Mouse (Mus musculus): ENCODE measurements around the gene Gm10799.
"Not testable (repeated sequence)": the region's sequence is repeated elsewhere in the genome, so short reads cannot be mapped to it uniquely, and the experiment has no call there.

The Gm10799 gene

DNA sequence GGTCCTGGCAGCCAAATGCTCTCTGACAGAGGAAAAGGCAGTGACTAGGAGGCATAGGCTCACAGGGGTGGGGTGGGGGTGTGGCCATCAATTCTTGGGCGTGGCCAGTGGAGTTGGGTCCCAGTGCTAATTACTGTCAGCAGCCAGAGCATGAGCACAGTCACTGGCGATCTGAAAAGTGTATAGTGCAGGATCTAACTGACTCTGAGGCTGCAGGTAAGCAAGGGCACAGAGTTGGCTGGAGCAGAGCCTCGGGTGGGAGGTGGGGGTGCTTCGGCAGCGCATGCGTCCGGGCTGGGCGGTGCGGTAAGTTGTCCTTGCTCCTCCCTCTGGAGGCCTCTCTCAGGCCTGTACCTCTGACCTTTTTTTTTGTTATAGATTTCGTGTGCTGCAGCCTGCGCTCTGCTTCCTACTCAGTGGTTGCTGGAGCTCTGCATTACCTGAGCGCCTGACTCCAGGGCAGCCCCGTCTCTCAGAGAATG, 1.4 kb upstream of the Gm10799 start, which contains the start of gene Cd59b:
Cd59b (plus strand) TSS at position 146 of the 482 bp plus-strand sequence.
- in situ Hi-C loops (cut with MboI, MseI), result loop anchor here in 1 of 2 experiments (10.0 kb wide), 1 partner anchor 1135 kb away; no protein-coding TSS in a partner anchor

DNA sequence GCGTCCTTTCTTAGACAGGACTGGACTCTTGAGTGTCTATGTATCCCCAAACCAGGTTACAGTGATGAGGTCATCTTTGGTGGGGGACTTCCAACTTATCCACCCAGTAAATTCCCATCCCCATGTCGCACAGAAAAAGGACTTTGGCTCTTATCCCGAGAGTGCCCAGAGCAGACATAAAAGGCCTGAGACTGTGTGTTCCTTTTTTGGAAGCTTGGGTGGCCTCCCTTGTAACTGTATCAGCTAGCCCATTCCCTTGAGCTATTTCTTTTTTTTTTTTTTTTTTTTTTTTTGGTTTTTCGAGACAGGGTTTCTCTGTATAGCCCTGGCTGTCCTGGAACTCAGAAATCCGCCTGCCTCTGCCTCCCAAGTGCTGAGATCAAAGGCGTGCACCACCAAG, 2.8 kb downstream of the Gm10799 start, which contains the start of gene Gm10912:
Gm10912 (plus strand) TSS at position 301 of the 400 bp plus-strand sequence.
- in situ Hi-C loops (cut with MboI, MseI), result not testable (repeated sequence)

DNA sequence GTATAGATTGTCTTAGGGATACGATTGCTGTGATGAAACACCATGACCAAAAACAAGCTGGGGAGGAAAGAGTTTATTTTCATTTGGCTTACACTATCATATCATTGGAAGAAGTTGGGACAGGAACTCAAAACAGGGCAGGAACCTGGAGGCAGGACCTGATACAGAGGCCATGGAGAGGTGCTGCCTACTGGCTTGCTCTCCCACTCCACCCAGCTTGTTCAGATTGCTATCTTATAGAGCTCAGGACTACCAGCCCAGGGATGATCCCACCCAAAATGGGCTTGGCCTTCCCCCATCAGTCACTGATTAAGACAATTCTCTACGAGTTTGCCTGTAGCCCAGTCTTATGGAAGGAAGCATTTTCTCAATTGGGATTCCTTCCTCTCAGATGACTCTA, 4.2 kb downstream of the Gm10799 start:
- in situ Hi-C loops (cut with MboI, MseI), result no loop called here

DNA sequence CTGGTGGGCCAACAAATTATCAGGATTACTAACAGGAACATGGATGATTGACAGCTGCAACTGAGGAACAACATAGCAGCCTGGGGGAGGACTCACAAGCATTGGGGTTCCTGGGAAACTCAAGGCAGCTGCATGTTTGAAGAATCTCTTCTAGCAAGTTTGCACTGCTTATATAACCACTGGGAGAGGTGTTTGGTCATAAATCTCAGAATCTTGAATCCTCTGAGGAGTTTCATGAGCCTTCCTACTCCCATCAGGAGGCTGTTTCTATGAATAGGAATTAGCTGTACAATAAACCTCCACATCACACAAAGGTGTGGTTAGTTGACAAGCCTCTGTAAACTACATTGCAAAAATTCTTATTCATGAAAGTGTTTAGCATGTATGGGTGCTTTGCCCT, 5.7 kb downstream of the Gm10799 start:
- in situ Hi-C loops (cut with MboI, MseI), result no loop called here

DNA sequence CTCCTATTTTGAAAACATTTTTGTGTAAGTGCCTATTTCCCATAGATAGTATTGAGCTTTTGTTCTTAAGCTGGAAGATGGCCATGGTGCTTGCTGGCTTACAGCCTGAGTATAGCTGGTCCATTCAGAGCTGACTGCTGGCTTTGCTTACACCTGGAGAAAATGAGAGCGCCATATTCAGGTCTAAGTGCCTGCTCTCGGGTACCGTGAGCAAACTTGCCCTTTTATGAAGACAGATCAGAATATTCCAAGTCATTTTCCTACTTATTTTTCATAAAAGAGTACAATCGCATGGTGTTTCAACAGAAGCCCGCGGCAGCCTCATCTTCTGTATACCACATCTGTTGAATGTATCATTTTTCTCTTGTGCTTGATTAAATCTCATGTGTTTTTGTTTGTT, 7.4 kb downstream of the Gm10799 start:
- in situ Hi-C loops (cut with MboI, MseI), result no loop called here

DNA sequence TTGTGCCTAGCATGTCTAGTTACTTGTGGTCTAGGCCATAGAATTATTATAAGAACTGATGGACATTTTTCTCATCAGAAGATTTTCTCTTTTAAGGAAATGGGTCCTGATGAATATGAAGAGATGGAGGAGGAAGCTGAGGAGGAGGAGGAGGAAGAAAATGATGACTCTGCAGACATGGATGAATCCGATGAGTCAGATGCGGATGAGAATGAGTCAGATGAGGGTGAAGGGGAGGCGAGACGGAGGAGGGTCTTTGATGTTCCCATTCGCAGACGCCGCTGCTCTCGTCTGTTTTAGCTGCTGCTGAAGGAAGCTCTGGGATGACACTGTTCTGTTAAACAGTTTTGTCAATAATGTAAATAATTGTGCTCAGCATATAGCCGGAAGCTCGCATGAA, 8.6 kb downstream of the Gm10799 start:
- in situ Hi-C loops (cut with MboI, MseI), result no loop called here

DNA sequence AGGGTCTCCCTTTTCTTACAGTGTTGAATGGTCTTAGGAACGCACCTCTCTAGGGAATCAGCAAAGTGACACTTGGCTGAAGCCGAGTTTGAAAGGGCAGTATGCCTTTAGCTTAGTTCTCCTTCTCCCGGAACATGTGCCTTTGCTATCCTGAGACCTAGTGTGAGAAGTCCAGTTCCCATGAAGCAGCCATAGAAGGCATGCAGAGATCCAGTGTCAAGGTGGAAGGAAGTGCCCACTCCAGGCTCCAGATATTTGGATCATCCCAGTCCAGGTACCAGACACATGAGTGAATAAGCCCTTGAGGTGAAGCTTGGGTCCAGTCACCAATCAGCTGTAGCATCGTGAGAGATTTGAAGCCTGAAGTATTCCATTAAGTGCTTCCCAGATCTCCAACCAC, 9.4 kb downstream of the Gm10799 start:
- in situ Hi-C loops (cut with MboI, MseI), result no loop called here

DNA sequence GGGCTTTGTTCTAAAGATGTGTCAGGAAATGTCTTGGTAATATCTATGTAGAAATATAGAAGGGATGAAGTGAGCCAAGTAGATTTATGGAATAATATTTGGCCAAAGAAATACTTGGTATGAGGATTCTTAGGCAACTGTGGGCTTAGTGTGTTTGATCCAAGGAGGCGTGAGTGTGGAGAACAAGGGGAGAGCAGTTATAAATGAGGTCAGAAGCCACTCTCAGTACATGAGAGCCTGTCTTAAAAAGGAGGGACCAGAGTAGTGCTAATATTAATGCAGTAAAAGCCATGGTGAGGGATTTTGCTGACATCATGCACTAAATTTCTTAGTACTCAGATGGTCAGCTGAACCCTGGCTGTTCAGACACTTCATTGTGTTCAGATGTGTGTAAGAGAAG, 10.0 kb downstream of the Gm10799 start:
- in situ Hi-C loops (cut with MboI, MseI), result no loop called here

DNA sequence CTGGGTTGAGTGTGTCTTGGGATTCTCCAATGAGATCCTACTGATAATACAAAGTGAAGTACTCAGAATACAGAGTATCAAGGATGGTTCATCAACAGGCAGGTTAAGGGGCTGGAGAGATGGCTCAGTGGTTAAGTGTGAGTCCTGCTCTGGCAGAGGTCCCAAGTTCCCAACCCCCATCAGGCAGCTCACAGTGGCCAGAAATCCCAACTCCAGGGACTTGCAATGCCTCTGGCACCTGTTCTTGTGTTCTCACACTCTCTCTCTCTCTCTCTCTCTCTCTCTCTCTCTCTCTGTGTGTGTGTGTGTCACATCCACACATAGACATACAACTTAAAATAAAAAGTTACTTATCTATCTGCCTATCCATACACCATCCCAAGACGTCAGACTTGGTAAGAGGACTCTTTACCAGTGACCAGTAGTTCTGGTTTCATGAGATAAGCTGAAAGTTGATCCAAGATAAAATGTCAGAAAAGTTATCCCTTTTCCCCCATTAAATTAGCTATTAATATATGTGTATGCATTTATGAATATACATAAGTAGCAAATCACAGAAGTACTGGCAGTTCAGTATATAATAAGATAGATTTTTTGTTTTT, 23.8 kb downstream of the Gm10799 start:
- in situ Hi-C loops (cut with MboI, MseI), result no loop called here

DNA sequence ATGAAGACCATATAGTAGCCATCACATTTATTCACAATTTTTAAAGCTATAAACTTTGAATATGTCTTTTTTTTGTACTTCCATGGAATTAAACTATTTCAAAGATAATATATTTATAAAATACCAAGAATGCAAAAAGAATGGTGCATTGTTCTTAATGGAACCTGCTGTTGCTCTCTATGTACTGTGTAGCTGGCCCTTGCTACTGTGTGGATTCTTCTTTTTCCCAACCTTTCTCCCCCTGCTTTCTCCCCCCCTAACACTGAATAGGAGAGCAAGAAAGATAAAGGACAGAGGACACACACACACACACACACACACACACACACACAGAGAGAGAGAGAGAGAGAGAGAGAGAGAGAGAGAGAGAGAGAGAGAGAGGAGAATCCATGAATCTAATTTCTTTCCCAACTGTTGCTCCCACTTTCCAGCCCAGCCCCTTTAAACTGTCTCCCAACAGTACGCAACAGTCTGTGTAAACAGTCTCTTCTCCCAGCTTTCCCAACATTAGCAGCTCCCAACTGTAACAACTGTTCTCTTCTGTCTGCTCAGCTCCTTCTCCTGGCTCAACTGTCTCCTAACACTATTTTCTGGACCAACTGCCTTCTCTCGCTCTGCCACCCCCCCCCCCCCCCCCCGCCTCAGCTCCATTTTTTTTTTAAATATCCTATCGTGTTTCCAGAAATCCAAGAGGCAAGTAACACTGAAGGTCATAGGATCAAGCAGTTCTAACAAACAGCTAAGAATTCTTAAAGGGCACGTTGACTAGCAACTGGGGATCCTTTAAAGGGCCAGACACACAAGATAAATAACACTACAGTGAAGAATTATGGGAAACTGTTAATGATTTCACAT, 24.5 kb downstream of the Gm10799 start:
- in situ Hi-C loops (cut with MboI, MseI), result no loop called here

DNA sequence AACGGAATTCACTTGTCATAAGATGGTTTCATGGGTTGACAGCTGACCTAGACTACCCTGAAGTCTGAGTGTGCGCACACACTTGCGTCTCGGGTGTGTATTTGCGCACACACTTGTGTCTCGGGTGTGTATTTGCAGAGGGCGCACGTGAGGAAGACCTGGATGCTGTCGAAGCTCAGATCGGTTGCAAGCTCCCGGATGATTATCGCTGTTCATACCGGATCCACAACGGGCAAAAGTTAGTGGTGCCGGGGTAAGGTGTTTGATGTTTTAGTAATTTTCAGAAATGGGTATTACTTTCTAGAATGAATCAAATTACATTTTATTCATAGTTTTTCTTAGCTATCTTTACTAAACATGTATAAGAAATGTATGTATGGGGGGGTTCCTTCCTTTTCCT, 25.6 kb downstream of the Gm10799 start:
- in situ Hi-C loops (cut with MboI, MseI), result no loop called here

DNA sequence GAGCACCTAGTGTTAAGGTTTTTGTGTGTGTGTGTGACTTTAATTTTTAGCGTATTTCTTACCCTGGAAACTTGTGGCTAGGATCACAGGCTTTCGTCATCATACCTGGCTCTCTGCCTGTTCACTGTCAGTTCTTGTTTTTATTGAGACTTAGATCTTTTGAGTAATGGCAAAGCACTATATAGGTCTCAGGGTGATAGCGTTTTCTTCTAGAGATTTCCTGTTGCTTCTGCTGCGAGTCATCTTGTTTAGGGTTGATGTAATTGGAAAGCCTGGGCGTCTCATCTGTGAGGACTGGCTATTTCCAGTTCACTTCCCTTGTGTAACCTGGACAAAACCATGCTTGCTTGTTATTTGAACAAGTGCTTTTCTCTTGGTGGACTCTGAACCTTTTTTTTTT, 26.7 kb downstream of the Gm10799 start:
- in situ Hi-C loops (cut with MboI, MseI), result no loop called here

DNA sequence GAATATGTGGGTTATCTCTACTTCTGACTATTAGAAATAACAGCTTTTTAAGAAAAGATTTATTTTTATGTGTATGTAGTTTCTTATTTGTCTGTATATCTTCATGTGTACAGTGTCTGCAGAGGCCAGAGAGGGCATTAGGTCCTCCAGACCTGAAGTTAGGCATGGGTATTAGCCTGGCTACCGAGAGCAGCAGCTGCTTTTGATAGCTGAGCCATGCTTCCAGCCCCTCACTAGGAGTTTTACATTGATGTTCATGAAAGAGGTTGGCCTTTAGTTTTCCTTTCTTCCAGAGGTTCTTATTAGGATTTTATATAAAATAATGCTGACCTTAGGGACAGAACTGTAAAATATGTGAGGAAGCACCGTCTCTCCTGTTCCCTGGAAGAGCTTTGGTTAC, 30.1 kb downstream of the Gm10799 start:
- in situ Hi-C loops (cut with MboI, MseI), result no loop called here

DNA sequence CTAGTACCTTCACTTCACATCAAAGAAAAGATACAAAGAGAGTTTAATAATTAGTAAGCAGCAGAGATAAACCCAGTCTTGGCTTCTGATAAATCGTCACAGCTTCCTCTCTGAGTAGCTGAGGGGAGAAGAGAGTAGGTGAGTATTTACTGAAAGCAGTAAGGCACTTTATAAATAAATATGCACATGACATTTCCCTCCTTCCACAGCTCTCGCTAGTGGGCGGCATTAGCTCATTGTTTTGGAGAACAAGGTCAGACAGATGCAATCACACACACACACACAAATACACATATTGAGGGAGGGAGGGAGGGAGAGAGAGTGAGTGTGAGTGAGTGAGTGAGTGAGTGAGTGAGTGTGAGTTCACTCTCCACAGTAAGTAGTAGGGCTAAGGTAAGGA, 32.0 kb downstream of the Gm10799 start:
- in situ Hi-C loops (cut with MboI, MseI), result no loop called here

DNA sequence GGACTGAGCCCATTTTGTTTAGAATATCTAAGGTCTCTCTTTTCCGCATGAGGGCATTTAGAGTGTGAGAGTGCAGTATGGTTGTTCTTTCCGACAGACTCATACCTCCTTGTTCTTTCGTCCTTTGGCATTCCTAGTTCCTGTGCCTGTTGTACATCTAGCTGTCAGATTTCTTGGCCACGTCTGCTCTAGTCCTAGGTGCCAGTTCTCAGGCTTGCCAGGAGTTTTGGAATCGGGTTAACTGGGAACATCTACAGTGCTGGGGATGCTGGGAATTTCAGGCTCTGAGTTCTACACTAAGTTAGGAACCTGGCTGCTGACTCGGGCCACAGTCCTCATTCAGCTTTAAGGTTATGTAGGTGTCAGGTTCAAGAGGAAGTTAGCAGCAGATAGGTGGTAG, 32.8 kb downstream of the Gm10799 start:
- in situ Hi-C loops (cut with MboI, MseI), result no loop called here

DNA sequence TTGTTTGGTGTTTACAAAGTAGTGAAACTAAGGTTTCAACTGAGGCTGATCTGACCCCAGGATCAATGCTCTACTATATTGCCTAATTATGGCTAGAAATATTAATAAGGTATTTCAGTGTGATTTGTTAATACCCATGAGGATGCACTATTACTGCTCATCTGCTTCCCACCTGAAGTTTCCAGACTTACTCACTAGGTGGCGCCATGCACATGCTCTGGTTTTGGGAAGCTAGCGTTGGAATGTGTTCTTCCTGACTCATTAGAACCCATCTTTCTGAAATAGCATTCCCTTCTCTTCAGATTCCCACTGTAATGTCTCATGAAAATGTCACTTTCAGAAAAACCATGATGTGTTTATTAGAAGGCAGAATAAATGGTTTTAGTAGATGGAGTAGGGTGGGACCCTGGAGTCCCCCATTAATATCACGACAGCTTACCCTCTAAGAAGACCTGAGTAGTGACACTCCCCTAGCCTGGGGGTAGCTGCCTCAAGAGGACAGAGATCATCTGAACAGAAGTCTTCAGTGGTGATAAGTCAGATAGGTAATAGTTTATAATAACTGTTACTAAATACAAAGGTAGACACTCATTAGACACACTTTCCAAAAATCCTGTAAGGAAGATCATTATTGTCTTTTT, 33.4 kb downstream of the Gm10799 start:
- in situ Hi-C loops (cut with MboI, MseI), result no loop called here

DNA sequence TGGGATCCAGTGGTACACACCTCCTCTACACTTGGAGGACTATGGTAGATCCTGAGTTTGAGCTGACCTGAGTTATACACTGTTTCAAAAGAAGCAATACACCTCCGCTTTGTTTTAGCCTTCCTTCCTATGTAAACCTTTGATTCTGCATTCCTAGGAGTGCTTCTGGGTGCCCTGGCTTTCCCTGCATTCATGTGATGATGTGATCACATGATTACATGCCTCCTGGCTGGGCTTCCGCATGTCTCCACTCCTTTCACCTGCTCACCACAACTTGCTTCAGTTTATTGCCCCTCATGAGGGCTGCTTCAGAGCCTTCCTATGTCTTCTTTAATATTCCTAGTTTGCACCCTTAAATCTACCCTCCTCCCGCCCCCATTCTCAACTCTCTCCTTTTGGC, 36.3 kb downstream of the Gm10799 start:
- in situ Hi-C loops (cut with MboI, MseI), result no loop called here

DNA sequence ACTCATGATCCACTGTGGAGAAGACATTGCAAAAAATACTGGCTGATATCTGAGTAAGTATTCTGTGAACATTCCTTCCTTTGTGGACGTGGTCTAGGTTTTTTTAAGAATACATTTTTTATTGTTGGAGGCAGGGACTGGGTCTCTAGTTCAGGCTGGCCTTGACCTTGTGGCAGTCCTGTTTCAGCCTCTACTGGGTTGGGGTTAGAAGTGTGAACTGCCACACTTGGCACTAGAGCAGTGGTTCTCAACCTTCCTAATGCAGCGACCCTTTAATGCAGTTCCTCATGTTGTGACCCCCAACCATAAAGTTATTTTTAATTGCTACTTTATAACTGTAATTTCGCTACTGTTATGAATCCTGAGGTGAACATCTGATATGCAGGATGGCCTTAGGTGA, 38.0 kb downstream of the Gm10799 start:
- in situ Hi-C loops (cut with MboI, MseI), result no loop called here

DNA sequence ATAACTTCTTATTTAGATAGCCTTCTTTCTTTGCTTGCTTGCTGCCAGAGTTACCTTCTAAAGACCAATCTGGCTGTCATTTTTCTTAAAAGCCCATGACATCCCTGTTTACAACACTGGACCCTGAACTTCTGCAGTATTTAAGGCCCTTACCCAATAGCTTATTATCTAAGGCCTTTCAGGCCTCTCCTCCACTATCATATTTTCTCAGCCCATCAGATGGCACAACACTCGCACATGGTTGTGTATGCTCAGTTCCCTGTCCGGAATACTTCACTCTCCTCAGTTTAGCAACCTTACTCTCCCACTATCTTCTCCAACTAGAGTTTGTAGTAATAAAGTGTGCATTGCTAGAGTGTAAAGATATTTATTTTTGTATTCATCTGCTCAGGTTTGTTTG, 39.3 kb downstream of the Gm10799 start:
- in situ Hi-C loops (cut with MboI, MseI), result no loop called here

DNA sequence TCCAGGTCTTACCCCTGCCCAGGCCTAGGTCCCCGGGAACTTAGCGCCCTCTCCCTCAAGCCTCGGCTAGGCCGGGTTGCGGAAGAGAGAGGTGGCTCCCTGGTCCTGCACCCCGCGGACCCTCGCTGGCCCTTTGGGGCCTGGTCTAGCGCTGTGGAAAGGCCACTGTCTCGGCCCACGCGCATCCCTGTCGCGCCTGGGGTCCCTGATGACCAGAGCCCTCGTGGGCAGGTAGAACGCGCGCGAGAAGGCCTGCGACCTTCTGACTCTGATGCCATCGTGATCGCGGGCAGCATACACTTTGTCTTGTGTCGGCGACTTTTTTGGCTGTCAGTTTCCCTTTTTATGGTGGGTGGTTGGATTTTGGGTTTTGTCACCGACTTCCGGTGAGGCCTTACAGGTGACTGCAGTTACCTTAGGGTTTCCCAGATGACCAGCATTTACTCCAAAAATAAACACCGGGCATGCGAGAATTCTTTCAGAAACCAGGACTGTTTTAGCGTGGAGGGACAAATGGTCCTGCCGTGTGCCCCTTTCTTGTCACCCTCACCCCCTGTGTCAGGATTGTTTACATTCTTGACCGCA, 40.1 kb downstream of the Gm10799 start, which contains the start of gene 4931422A03Rik:
4931422A03Rik (minus strand) TSS at position 223 of the 585 bp plus-strand sequence.
- in situ Hi-C loops (cut with MboI, MseI), result no loop called here

DNA sequence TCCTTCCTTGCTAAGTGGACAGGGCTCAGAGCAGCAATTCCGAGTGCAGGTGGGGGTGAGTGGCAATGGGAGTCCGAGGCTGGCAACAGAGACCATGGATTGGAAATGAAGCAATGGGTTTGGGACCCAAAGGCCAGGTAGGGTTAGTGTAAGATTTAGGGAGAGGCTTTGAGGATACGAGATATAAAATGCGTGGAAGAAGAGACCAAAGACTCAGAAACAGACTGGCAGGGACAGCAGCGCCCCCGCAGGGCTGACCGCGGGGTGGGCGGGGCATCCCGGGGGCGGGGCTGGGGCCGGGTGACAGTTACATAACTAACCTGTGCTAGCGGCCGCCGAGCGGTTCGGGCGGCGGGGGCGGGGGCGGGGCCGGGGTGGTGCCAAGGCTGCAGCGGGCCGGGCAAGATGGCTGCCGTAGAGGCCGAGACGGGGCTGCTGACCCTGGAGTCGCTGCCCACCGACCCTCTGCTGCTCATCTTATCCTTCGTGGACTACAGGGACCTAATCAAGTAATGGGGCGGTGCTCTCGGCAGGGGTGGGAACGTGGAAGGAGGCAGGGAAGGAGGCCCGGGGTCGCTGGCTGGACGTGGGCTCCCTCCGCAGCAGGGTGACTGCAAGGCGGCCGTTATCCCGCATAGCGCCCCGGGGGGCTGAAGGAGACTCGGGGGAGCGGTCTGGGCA, 40.8 kb downstream of the Gm10799 start, which contains the start of gene Fbxo3:
Fbxo3 (plus strand) TSS at position 264 of the 681 bp plus-strand sequence.
- in situ Hi-C loops (cut with MboI, MseI), result no loop called here
